27 mouse cellular contexts compared by ENCODE assay signal in genomic region chr16:34229350-34229749, GRCm38 (mm10).
DNase-seq lines count a peak whose midpoint lies in the region; ATAC-seq lines count a peak whose summit lies in the region.
"Had no signal": no experiment of that assay in that cellular context is flagged by ENCODE, and none has a peak within 500 bp of the region (broad histone marks: within the 10 kb centered on the region; RNA-seq: fewer than 3 reads in every experiment).

No protein-coding gene starts in this region.

- no peak overlapping the region for H3K4me2 ChIP-seq in forebrain, embryonic 15.5 days (replicated peaks)
- H3K4me2 ChIP-seq in forebrain, embryonic 11.5 days (ENCODE audit: low read depth, low read length, severe bottlenecking): no peak overlapping the region
- H3K4me2 ChIP-seq in heart, embryonic 11.5 days: no peak overlapping the region
- no peak overlapping the region for H3K4me2 ChIP-seq in heart, embryonic 16.5 days (ENCODE audit: low read depth, low read length)
- no peak overlapping the region for H3K4me2 ChIP-seq in lung, embryonic 16.5 days (ENCODE audit: low read depth, low read length)
- H3K4me2 ChIP-seq: embryonic facial prominence, embryonic 15.5 days; hindbrain, embryonic 12.5 days; intestine, embryonic 15.5 days; liver, embryonic 15.5 days; midbrain, embryonic 15.5 days; neural tube, embryonic 15.5 days had no signal

- ATAC-seq in forebrain, embryonic 15.5 days (replicated peaks): no peak
- ATAC-seq in forebrain, embryonic 11.5 days (replicated peaks; ENCODE audit: low FRiP score): no peak
- ATAC-seq in heart, embryonic 11.5 days (replicated peaks; ENCODE audit: insufficient number of reproducible peaks, low FRiP score, low TSS enrichment): no peak
- no peak for ATAC-seq in heart, embryonic 16.5 days (replicated peaks; ENCODE audit: extremely low read depth, insufficient read depth, low FRiP score)
- no peak for ATAC-seq in lung, embryonic 16.5 days (ENCODE audit: low read depth)
- ATAC-seq: hindbrain, postnatal 0 days; intestine, embryonic 15.5 days; midbrain, embryonic 15.5 days had no signal

- no peaks in the 10 kb centered on the region for H3K27me3 ChIP-seq in forebrain, embryonic 15.5 days
- no peaks in the 10 kb centered on the region for H3K27me3 ChIP-seq in forebrain, embryonic 11.5 days (ENCODE audit: control insufficient read depth, insufficient read depth, low read length)
- no peaks in the 10 kb centered on the region for H3K27me3 ChIP-seq in heart, embryonic 11.5 days (ENCODE audit: control insufficient read depth, insufficient read depth, low read length)
- no peaks in the 10 kb centered on the region for H3K27me3 ChIP-seq in heart, embryonic 16.5 days (ENCODE audit: control insufficient read depth, insufficient read depth, low read length)
- no peaks in the 10 kb centered on the region for H3K27me3 ChIP-seq in lung, embryonic 16.5 days (ENCODE audit: control insufficient read depth, insufficient read depth, low read depth, low read length)
- H3K27me3 ChIP-seq: embryonic facial prominence, embryonic 15.5 days; hindbrain, embryonic 12.5 days; intestine, embryonic 15.5 days; liver, embryonic 15.5 days; midbrain, embryonic 15.5 days; neural tube, embryonic 15.5 days had no signal

- no peak overlapping the region for H3K9ac ChIP-seq in forebrain, embryonic 15.5 days (replicated peaks)
- no peak overlapping the region for H3K9ac ChIP-seq in forebrain, embryonic 11.5 days (ENCODE audit: low read length)
- H3K9ac ChIP-seq in heart, embryonic 11.5 days (ENCODE audit: low read depth, low read length): no peak overlapping the region
- peak overlapping the region; percentile 34; the same call in 1 of the 2 replicates for H3K9ac ChIP-seq in heart, embryonic 16.5 days (ENCODE audit: low read length)
- H3K9ac ChIP-seq in lung, embryonic 16.5 days (ENCODE audit: low read length): no peak overlapping the region
- H3K9ac ChIP-seq: embryonic facial prominence, embryonic 15.5 days; hindbrain, embryonic 12.5 days; intestine, embryonic 15.5 days; liver, embryonic 15.5 days; midbrain, embryonic 15.5 days; neural tube, embryonic 15.5 days had no signal

- H3K4me1 ChIP-seq in forebrain, embryonic 15.5 days: peaks cover 33% of the 10 kb centered on the region
- no peaks in the 10 kb centered on the region for H3K4me1 ChIP-seq in forebrain, embryonic 11.5 days (replicated peaks; ENCODE audit: control insufficient read depth, insufficient read depth, low read length)
- peaks cover 7% of the 10 kb centered on the region for H3K4me1 ChIP-seq in heart, embryonic 11.5 days (ENCODE audit: control insufficient read depth, insufficient read depth, low read length)
- peaks cover 21% of the 10 kb centered on the region for H3K4me1 ChIP-seq in heart, embryonic 16.5 days (ENCODE audit: control insufficient read depth, insufficient read depth, low read length)
- 0 out of 2 replicates have a peak, but pooled peaks cover 7% of the 10 kb centered on the region for H3K4me1 ChIP-seq in lung, embryonic 16.5 days (replicated peaks; ENCODE audit: control insufficient read depth, insufficient read depth, low read length)
- H3K4me1 ChIP-seq: embryonic facial prominence, embryonic 15.5 days; intestine, embryonic 15.5 days; liver, embryonic 15.5 days had no signal

- peak overlapping the region; percentile 41 for H3K27ac ChIP-seq in forebrain, embryonic 15.5 days (replicated peaks)
- no peak overlapping the region for H3K27ac ChIP-seq in forebrain, embryonic 11.5 days (ENCODE audit: low read depth, low read length)
- peak overlapping the region; percentile 77 for H3K27ac ChIP-seq in heart, embryonic 11.5 days (ENCODE audit: low read depth, low read length)
- H3K27ac ChIP-seq in heart, embryonic 16.5 days (ENCODE audit: low read length): peak overlapping the region; percentile 86
- H3K27ac ChIP-seq in lung, embryonic 16.5 days (ENCODE audit: low read length): 0 out of 2 replicates have a peak overlapping the region, but pooled peaks have one; percentile 30
- H3K27ac ChIP-seq: embryonic facial prominence, embryonic 10.5 days; embryonic facial prominence, embryonic 15.5 days; hindbrain, embryonic 12.5 days; hindbrain, postnatal 0 days; intestine, embryonic 15.5 days; liver, embryonic 15.5 days; midbrain, embryonic 10.5 days; midbrain, embryonic 15.5 days; neural tube, embryonic 15.5 days; stomach, postnatal 0 days had no signal

- no peak overlapping the region for H3K4me3 ChIP-seq in forebrain, embryonic 15.5 days
- no peak overlapping the region for H3K4me3 ChIP-seq in forebrain, embryonic 11.5 days (ENCODE audit: low read depth, low read length)
- no peak overlapping the region for H3K4me3 ChIP-seq in heart, embryonic 11.5 days (ENCODE audit: low read depth, low read length)
- H3K4me3 ChIP-seq in heart, embryonic 16.5 days (ENCODE audit: low read length): no peak overlapping the region
- H3K4me3 ChIP-seq in lung, embryonic 16.5 days (ENCODE audit: low read length): no peak overlapping the region
- H3K4me3 ChIP-seq: embryonic facial prominence, embryonic 10.5 days; embryonic facial prominence, embryonic 15.5 days; hindbrain, embryonic 12.5 days; intestine, embryonic 15.5 days; liver, embryonic 15.5 days; midbrain, embryonic 10.5 days; midbrain, embryonic 15.5 days; neural tube, embryonic 15.5 days had no signal

- no peak for DNase-seq in forebrain, embryonic 11.5 days (ENCODE audit: low spot score)
- DNase-seq in heart, postnatal 36 days: no peak
- DNase-seq in heart, postnatal 14 days: no peak
- no peak for DNase-seq in lung, postnatal 4 days
- DNase-seq: adrenal gland, adult 8-10 months; cerebellum, adult 8-10 months; cerebellum, postnatal 25 days; kidney, adult 2 months; kidney, postnatal 36 days; liver; thymus, adult 18-20 months; thymus, postnatal 25 days had no signal

- peaks cover 13% of the 10 kb centered on the region for H3K36me3 ChIP-seq in forebrain, embryonic 15.5 days
- no peaks in the 10 kb centered on the region; the same call in 1 of the 2 replicates for H3K36me3 ChIP-seq in forebrain, embryonic 11.5 days (ENCODE audit: control insufficient read depth, insufficient read depth, low read length)
- 0 out of 2 replicates have a peak, but pooled peaks cover 4% of the 10 kb centered on the region for H3K36me3 ChIP-seq in heart, embryonic 11.5 days (ENCODE audit: control insufficient read depth, insufficient read depth, low read length)
- H3K36me3 ChIP-seq in heart, embryonic 16.5 days (ENCODE audit: control insufficient read depth, insufficient read depth): peaks cover 13% of the 10 kb centered on the region
- H3K36me3 ChIP-seq in lung, embryonic 16.5 days (ENCODE audit: control insufficient read depth, insufficient read depth, low read length): no peaks in the 10 kb centered on the region; the same call in 1 of the 2 replicates
- H3K36me3 ChIP-seq: G1E; liver, embryonic 15.5 days had no signal

- 70% methylated on average over 8 of the region's 8 CpGs for WGBS in forebrain, embryonic 15.5 days
- WGBS in forebrain, embryonic 11.5 days: 79% methylated on average over 8 of the region's 8 CpGs
- 62% methylated on average over 8 of the region's 8 CpGs for WGBS in heart, embryonic 11.5 days (ENCODE audit: insufficient replicate concordance)
- WGBS in heart, embryonic 16.5 days: 49% methylated on average over 8 of the region's 8 CpGs
- WGBS in lung, embryonic 16.5 days: 52% methylated on average over 8 of the region's 8 CpGs

- intact Hi-C loops in heart, postnatal 36 days (cut with DNase I): no loop called here
- intact Hi-C loops in heart, postnatal 14 days (cut with DNase I): no loop called here

- no peaks in the 10 kb centered on the region for H3K9me3 ChIP-seq in forebrain, embryonic 15.5 days
- H3K9me3 ChIP-seq in forebrain, embryonic 11.5 days (ENCODE audit: control insufficient read depth, low read length): no peaks in the 10 kb centered on the region
- H3K9me3 ChIP-seq in heart, embryonic 11.5 days (replicated peaks; ENCODE audit: control insufficient read depth, low read length): no peaks in the 10 kb centered on the region
- H3K9me3 ChIP-seq in heart, embryonic 16.5 days (replicated peaks; ENCODE audit: control insufficient read depth, low read length): no peaks in the 10 kb centered on the region
- H3K9me3 ChIP-seq in lung, embryonic 16.5 days (ENCODE audit: control insufficient read depth, low read length): no peaks in the 10 kb centered on the region
- H3K9me3 ChIP-seq: embryonic facial prominence, embryonic 10.5 days; embryonic facial prominence, embryonic 15.5 days; G1E; hindbrain, embryonic 12.5 days; intestine, embryonic 15.5 days; liver, embryonic 15.5 days; midbrain, embryonic 10.5 days; midbrain, embryonic 15.5 days; neural tube, embryonic 15.5 days had no signal
